Mouse (Mus musculus): ENCODE measurements at regions not wholly inside any gene's neighbourhood (a gene's known extent, or its start where the extent isn't known, plus 50 kb on each side); places are given as distances from the start of the nearest gene placed in this dataset.
"Not testable (repeated sequence)": the region's sequence is repeated elsewhere in the genome, so short reads cannot be mapped to it uniquely, and the experiment has no call there.

DNA sequence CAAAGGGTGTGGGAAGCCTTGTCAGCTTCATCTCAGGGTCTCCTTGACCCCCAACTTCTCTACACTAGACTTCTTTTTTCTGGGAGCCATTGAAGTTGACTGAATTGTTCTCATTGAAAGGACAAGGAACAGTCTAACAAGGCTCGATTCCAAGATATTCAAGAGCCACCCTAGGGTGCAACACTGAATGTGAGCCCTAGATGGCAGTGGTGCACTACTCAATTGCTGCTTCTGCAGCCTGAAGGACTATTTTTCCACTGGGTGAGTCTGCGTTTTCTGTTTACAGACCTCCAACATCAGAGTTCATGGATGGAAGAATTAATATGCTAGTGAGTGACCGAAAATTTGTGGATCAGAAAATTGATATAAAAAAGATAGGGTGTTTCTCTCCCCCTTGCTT lies 161.5 kb downstream of the Hpcal1 start:
- not testable (repeated sequence) for H3K4me3 ChIP-seq; H3K4me2 ChIP-seq; ATAC-seq (ENCODE audit: insufficient number of reproducible peaks, low FRiP score); H3K27me3 ChIP-seq (replicated peaks); H3K27ac ChIP-seq (ENCODE audit: poor library complexity, severe bottlenecking); H3K36me3 ChIP-seq; H3K9ac ChIP-seq; H3K4me1 ChIP-seq (replicated peaks)
- H3K9me3 ChIP-seq (replicated peaks): peaks cover 25% of the 10 kb centered on the region
- 49% methylated on average over 3 of the region's 3 CpGs for WGBS

DNA sequence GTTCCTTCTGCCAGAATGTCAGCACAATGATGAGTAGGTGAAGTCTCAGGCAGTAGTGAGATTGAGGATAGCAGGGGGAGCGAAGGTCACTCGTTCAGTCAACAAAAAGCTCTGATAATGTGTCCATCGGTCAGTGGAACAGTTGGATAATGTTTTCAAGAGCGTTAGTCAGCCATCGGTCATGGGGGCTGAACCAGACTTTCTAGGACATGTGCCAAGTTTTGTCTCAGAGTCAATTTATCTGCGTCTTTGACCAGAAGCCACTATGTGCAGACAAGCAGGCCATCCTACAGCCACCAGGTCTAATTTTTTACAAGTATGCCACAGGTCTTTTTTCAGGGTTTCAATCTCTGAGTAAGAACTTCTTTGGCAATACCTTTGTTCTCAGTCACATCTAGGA lies 181.8 kb downstream of the Hpcal1 start:
- not testable (repeated sequence) for H3K27me3 ChIP-seq (replicated peaks); H3K27ac ChIP-seq (ENCODE audit: poor library complexity, severe bottlenecking); H3K4me2 ChIP-seq; H3K9ac ChIP-seq; H3K9me3 ChIP-seq (replicated peaks); H3K36me3 ChIP-seq; H3K4me3 ChIP-seq; H3K4me1 ChIP-seq (replicated peaks); ATAC-seq (ENCODE audit: insufficient number of reproducible peaks, low FRiP score)
- WGBS: 29% methylated on average over 6 of the region's 6 CpGs

DNA sequence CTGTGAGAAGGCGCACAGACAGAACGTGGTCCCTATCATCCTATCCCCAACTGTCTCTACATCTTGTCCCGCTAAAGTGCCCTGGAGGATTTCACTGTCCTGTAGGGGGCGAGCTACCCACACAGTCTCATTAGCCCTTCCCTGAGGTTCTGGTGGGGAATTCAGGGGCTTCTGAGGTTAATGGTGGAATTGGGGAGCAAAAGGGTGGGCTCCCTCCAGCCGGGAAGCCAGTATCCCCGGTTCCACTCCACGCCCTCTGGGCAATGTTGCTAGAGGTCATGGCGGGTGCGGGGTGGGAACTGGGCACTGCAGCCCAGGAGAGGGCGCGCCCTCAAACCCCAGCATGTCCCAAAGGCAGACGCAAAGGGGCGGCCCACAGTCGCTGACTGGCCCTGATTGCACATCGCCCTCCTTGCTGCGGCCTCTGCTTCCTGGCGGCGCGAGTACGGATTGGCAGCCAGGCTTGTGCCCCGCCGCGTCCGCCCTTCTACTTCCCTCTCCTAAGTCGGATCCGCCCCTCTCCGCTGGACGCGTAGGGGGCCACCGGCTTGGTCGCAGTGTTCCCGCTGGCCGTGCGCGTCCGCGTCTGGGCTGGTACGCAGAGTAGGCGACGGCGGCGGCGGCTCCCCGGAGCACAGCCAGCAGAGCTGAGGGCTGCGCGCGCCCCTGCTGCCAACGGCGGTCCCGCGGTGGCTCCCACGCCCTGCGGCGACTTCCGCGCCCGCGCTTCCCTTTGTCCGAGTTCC lies 190.9 kb downstream of the Hpcal1 start:
- WGBS: under 1% methylated on average over 58 of the region's 59 CpGs
- ATAC-seq (ENCODE audit: insufficient number of reproducible peaks, low FRiP score): peak; percentile 100
- H3K4me2 ChIP-seq: peak overlapping the region; percentile 72

DNA sequence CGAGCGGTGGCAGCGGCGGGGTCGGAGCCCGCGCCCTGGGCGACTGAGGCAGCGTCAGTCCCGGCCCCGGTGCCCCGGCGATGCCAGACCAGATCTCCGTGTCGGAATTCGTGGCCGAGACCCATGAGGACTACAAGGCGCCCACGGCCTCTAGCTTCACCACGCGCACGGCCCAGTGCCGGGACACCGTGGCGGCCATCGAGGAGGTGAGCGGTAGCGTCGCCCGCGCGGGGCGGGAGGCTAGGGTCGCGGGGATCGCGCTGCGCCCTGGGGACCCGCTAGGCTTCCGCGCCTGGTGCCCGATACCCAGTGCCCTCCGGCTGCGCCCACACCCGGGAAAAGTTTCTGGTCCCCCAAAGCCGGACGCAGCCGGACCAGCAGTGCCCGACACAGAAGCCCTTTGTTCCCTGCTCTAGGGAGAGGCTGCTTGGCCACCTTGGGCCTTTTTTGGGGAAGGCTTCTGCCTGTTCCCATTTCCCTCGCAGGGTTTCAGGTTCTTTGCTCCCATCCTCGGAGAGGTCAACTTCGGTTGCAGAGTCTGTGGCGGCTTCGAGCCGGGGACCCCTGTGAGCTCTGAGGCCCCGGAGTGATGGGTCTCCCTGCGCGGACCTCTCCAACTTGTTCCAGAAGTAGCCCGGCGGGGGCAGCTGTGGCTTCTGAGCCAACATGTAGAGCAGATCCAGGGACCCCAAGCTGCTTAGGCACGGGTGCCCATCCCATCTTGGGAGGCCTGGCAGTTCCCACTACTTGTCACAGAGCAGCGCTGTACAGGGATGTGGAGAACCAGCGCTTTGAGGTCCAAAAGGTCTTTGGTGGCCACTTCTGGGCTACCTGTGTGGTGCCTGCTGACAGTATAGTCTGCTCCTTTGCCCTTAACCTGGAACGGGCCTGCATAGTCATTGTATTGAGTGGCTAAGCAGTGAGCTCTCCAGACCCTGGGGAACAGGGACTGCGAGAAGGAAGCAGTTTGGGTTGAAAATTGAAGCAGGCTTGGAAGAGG lies 191.8 kb downstream of the Hpcal1 start:
- not testable (repeated sequence) for H3K9me3 ChIP-seq (replicated peaks); H3K36me3 ChIP-seq; H3K4me1 ChIP-seq (replicated peaks); H3K27me3 ChIP-seq (replicated peaks)
- WGBS: 2% methylated on average over 65 of the region's 65 CpGs
- Histone ChIP-seq H3K9ac (peak overlapping the region; percentile 99), H3K4me2 (peak overlapping the region; percentile 72), H3K4me3 (peak overlapping the region; percentile 100), H3K27ac (ENCODE audit: poor library complexity, severe bottlenecking) (peak overlapping the region; percentile 92)
- 0 out of 2 replicates have a peak, but pooled peaks have one; percentile 4 for ATAC-seq (ENCODE audit: insufficient number of reproducible peaks, low FRiP score)

More for the DNA sequence above, 190.9 kb downstream of the Hpcal1 start:
- no peaks in the 10 kb centered on the region for H3K4me1 ChIP-seq (replicated peaks)
- H3K27ac ChIP-seq (ENCODE audit: poor library complexity, severe bottlenecking): peak overlapping the region; percentile 92
- H3K9ac ChIP-seq: peak overlapping the region; percentile 99
- peak overlapping the region; percentile 100 for H3K4me3 ChIP-seq
- no peaks in the 10 kb centered on the region for H3K36me3 ChIP-seq
- no peaks in the 10 kb centered on the region for H3K27me3 ChIP-seq (replicated peaks)
- 0 out of 2 replicates have a peak, but pooled peaks cover 3% of the 10 kb centered on the region for H3K9me3 ChIP-seq (replicated peaks)

DNA sequence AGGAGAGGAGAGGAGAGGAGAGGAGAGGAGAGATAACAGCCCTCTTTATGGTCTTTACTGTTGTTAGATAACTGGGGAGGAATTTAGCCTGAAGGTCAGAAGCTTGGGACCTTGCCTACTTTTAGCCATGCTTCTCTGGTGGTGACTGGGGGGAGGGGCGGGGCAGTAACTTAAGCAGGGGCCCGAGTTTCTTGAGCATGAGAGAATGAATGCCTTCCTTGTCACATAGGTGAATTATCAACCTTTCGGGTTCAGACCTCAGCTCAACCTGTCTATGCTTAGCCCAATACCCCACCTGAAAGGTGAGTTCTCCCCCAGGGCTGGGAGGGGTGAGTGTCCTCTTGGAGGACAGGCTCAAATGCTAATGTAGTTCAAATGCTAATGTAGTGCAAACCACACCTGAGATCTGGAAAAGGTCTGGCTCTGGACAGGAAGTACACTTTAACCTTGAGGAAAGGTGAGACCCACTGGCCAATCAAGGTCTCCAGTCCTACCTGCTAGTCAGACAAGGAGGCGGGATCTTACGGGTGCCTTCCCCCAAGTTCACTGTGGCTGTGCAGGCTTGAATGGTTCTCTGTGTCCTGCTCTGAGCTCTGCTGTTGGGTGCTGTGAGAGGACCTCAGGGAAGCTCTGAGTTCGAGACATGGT lies 201.1 kb downstream of the Hpcal1 start:
- H3K36me3 ChIP-seq: peaks cover 37% of the 10 kb centered on the region
- not testable (repeated sequence) for H3K4me2 ChIP-seq; H3K4me3 ChIP-seq; H3K4me1 ChIP-seq (replicated peaks); H3K27ac ChIP-seq (ENCODE audit: poor library complexity, severe bottlenecking); ATAC-seq (ENCODE audit: insufficient number of reproducible peaks, low FRiP score); H3K27me3 ChIP-seq (replicated peaks); H3K9ac ChIP-seq
- WGBS: 91% methylated on average over 6 of the region's 6 CpGs
- peaks cover 41% of the 10 kb centered on the region for H3K9me3 ChIP-seq (replicated peaks)

DNA sequence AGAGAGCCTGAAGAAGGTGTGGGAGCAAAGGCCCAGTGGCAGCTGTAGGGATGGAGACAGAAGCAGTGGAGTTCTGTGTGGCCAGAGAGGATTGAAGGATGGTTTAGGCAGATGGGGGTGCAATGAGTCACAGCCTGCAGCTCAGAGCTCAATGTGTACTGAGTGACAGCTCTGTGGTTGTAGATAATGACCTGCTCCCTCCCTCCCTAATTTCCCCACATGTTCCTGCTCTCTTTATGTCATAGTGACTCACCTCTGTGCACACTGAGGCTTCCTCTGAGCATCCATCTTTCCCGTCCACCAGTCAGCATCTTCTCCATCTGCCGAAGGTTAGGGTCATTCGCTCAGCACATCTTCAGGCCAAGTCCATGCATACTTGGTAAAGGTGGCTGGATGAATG lies 222.4 kb downstream of the Hpcal1 start:
- not testable (repeated sequence) for H3K27ac ChIP-seq (ENCODE audit: poor library complexity, severe bottlenecking); H3K4me1 ChIP-seq (replicated peaks); H3K9ac ChIP-seq; ATAC-seq (ENCODE audit: insufficient number of reproducible peaks, low FRiP score); H3K27me3 ChIP-seq (replicated peaks); H3K4me2 ChIP-seq; H3K4me3 ChIP-seq
- Histone ChIP-seq H3K9me3 (replicated peaks) (peaks cover 30% of the 10 kb centered on the region), H3K36me3 (peaks cover 42% of the 10 kb centered on the region)
- WGBS: 91% methylated on average over 3 of the region's 3 CpGs
